Mouse (Mus musculus): Measurements from ENCODE around the gene Hmgcl. TPM values are rescaled to one million over a fixed set of nuclear protein-coding genes. Genes with fewer than 3 reads are reported as not detected.
A peak's percentile ranks its signal among the peaks of the same experiment; 100 is the strongest.

Hmgcl gene
- polyA plus RNA-seq, 1 experiment from 2014 or later: 76.3 TPM

DNA sequence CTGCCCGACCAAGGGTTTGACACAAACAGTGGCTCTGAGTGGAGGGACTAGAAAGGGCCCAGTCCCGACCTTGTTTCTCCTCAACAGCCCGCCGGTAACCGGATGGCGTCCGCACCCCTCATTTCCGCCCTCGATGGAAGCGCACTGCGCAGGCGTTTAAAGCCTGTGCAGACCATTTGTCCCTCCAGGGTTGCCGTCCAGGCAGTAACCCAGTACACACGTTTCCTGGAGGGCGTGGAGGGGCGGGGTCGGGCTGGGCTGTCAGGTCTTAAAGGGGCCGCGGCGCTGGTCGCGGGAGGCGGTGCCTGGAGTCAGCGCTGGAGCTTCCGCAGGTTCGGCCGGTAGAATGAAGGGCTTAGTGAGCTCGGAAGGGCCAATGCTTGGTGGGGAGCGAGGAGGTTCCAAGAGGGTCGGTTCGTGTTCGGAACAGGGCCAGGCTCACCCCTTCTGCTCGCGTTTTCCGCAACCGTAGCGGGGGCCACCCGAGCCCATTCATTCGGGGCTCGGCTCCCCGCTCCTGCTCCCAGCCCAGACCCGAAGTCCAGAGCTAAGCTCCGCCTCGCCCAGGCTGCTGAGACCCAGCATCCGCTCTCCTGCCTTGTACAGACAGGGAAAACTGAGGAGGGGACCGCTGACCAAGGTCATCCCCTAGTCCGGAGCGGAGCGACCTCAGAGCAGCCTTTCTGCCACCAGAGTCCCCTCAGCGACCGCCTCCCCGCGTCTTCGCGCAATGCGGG, 17.4 kb downstream of the Hmgcl start, which contains the start of gene Gale:
TSS of gene Gale (plus strand) at position 271 of the 737 bp plus-strand sequence.
- Histone ChIP-seq H3K27me3 (no peaks in the 10 kb centered on the region), H3K4me1 (peaks cover 12% of the 10 kb centered on the region), H3K9me3 (no peaks in the 10 kb centered on the region), H3K4me2 (replicated peaks) (peak within 1 kb of the TSS; percentile 77), H3K27ac (peak within 1 kb of the TSS; percentile 88), H3K4me3 (peak within 1 kb of the TSS; percentile 57), H3K36me3 (peaks cover 52% of the 10 kb centered on the region), H3K9ac (peak within 1 kb of the TSS; percentile 77)
- peak; percentile 91 for ATAC-seq (ENCODE audit: insufficient number of reproducible peaks, insufficient read depth, low FRiP score, low TSS enrichment)
- WGBS: under 1% methylated on average over 56 of the region's 56 CpGs

DNA sequence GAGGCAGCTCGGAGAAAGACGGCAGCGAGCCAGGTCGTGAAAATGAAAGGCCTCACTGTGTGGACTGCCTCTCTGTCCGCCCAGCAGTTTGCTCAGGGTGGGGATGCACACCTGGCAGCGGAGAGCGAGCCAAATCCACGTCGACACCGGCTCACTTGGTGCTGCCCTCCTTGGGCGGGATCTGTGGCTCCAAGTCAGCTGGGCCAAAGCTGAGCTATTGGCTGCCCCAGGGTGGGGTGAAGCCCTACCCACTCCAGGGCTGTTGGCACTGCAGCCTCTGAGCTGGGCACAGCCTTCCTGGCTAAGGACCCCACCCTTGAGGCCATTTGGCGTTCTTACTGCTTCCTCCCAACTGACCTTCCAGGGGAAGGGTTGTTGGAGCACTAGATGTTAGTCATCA, 18.2 kb downstream of the Hmgcl start:
- peak overlapping the region; percentile 77 for H3K4me2 ChIP-seq (replicated peaks)
- H3K4me3 ChIP-seq: peak overlapping the region; percentile 57
- peaks cover 12% of the 10 kb centered on the region for H3K4me1 ChIP-seq
- no peak overlapping the region for H3K27ac ChIP-seq
- WGBS: 4% methylated on average over 12 of the region's 12 CpGs
- peaks cover 54% of the 10 kb centered on the region for H3K36me3 ChIP-seq
- no peaks in the 10 kb centered on the region for H3K27me3 ChIP-seq
- no peaks in the 10 kb centered on the region for H3K9me3 ChIP-seq
- ATAC-seq (ENCODE audit: insufficient number of reproducible peaks, insufficient read depth, low FRiP score, low TSS enrichment): no peak
- peak overlapping the region; percentile 77 for H3K9ac ChIP-seq

DNA sequence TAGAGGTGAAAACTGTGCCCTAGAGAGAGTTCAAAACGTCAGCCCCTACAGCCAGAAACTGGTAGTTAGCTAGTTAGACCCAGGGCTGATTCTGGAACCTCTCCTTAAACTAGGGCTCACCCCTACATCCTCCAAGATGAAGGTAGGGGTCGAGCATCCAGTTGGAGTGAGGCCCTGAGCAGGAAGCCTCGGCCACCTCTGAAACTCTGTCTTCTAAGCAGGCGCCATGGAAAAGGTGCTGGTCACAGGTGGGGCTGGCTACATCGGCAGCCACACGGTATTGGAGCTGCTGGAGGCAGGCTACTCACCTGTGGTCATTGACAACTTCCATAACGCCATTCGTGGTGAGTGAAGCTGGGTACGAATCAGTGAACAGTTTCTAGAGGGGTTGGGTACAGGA, 18.9 kb downstream of the Hmgcl start:
- 0 out of 2 replicates have a peak overlapping the region, but pooled peaks have one; percentile 57 for H3K4me3 ChIP-seq
- 0 out of 2 replicates have a peak overlapping the region, but pooled peaks have one; percentile 77 for H3K4me2 ChIP-seq (replicated peaks)
- H3K27ac ChIP-seq: no peak overlapping the region
- WGBS: 85% methylated on average over 9 of the region's 9 CpGs
- H3K4me1 ChIP-seq: peaks cover 12% of the 10 kb centered on the region
- no peak overlapping the region for H3K9ac ChIP-seq
- H3K9me3 ChIP-seq: no peaks in the 10 kb centered on the region
- H3K36me3 ChIP-seq: peaks cover 55% of the 10 kb centered on the region
- no peaks in the 10 kb centered on the region for H3K27me3 ChIP-seq
- no peak for ATAC-seq (ENCODE audit: insufficient number of reproducible peaks, insufficient read depth, low FRiP score, low TSS enrichment)

- H3K27ac ChIP-seq: no peak overlapping the region
- H3K4me2 ChIP-seq (replicated peaks): no peak overlapping the region
- 91% methylated on average over 16 of the region's 16 CpGs for WGBS
- H3K9me3 ChIP-seq: no peaks in the 10 kb centered on the region
- no peaks in the 10 kb centered on the region for H3K27me3 ChIP-seq
- H3K4me1 ChIP-seq: peaks cover 16% of the 10 kb centered on the region
- H3K9ac ChIP-seq: no peak overlapping the region
- H3K4me3 ChIP-seq: no peak overlapping the region
- H3K36me3 ChIP-seq: peaks cover 56% of the 10 kb centered on the region
- ATAC-seq (ENCODE audit: insufficient number of reproducible peaks, insufficient read depth, low FRiP score, low TSS enrichment): no peak
Measured at GRCm38 (mm10) chr4:135966283-135966682, 20.0 kb downstream of the Hmgcl start.

DNA sequence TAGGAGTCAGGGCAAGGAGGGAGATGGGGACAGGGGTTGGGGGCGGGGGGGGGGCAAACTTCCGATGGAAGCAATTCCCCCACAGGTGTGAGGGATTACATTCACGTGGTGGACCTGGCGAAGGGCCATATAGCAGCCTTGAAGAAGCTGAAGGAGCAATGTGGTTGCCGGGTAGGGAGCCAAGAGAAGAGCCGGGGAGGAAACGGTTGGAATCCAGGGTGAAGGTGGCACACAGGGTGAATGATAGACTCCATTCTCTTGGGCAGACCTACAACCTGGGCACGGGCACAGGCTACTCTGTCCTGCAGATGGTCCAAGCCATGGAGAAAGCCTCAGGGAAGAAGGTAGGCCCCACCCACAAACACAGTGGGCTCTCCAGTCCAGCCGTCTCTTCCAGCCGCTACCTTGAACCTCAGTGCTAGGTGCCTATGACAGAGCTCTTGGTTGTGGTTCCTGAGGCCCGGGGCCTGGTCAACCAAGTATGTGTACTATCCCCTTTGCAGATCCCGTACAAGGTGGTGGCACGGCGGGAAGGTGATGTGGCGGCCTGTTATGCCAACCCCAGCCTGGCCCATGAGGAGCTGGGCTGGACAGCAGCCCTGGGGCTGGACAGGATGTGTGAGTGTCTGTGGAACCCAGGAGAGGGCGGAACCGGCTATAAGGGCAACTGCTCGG, 21.0 kb downstream of the Hmgcl start:
- 86% methylated on average over 18 of the region's 18 CpGs for WGBS
- Histone ChIP-seq H3K9ac (no peak overlapping the region), H3K4me3 (no peak overlapping the region), H3K27ac (no peak overlapping the region), H3K4me1 (peaks cover 22% of the 10 kb centered on the region), H3K9me3 (no peaks in the 10 kb centered on the region), H3K27me3 (no peaks in the 10 kb centered on the region), H3K36me3 (peaks cover 50% of the 10 kb centered on the region), H3K4me2 (replicated peaks) (no peak overlapping the region)
- no peak for ATAC-seq (ENCODE audit: insufficient number of reproducible peaks, insufficient read depth, low FRiP score, low TSS enrichment)

- WGBS: 60% methylated on average over 19 of the region's 19 CpGs
- Histone ChIP-seq H3K4me3 (no peak overlapping the region), H3K27ac (no peak overlapping the region), H3K9me3 (no peaks in the 10 kb centered on the region), H3K4me2 (replicated peaks) (no peak overlapping the region), H3K9ac (no peak overlapping the region), H3K4me1 (peaks cover 22% of the 10 kb centered on the region), H3K27me3 (no peaks in the 10 kb centered on the region), H3K36me3 (peaks cover 50% of the 10 kb centered on the region)
- ATAC-seq (ENCODE audit: insufficient number of reproducible peaks, insufficient read depth, low FRiP score, low TSS enrichment): no peak
Measured at GRCm38 (mm10) chr4:135968271-135968869, 22.1 kb downstream of the Hmgcl start.

DNA sequence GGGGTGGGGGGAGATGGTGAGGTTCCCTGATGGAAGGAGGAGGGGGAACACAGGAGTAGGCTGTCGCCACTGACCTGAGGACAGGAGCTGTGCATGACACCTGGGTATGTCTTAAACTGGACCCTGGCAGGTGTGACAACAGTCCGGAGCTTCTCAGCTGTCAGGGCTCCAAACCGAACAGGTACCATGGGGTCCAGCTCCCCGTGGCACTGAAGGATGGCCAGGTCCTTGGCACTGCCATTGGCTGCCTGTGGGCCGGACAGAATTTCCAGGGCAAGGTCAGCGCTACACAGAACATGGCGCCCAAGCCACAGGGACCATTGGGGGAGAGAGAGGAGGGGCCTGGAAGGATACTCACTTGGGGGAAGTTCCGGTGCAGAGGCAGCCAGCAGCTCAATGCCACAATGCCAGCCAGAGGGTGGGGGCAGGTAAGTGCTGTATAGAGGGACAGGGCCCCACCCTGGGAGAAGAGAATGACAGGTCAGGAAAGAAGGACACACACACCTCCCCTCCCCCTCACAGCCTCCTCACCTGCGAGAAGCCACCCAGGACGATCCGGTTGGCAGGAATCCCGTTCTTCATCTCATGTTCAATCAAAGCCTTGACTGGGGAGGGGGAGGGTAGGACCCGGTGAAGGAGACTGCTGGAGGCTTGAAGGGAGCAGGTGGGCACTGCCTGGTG, 23.0 kb downstream of the Hmgcl start:
- Histone ChIP-seq H3K36me3 (peaks cover 53% of the 10 kb centered on the region), H3K27me3 (no peaks in the 10 kb centered on the region), H3K4me1 (peaks cover 20% of the 10 kb centered on the region), H3K4me2 (replicated peaks) (no peak overlapping the region), H3K9me3 (no peaks in the 10 kb centered on the region), H3K9ac (no peak overlapping the region), H3K4me3 (no peak overlapping the region), H3K27ac (no peak overlapping the region)
- no peak for ATAC-seq (ENCODE audit: insufficient number of reproducible peaks, insufficient read depth, low FRiP score, low TSS enrichment)
- 85% methylated on average over 13 of the region's 13 CpGs for WGBS

DNA sequence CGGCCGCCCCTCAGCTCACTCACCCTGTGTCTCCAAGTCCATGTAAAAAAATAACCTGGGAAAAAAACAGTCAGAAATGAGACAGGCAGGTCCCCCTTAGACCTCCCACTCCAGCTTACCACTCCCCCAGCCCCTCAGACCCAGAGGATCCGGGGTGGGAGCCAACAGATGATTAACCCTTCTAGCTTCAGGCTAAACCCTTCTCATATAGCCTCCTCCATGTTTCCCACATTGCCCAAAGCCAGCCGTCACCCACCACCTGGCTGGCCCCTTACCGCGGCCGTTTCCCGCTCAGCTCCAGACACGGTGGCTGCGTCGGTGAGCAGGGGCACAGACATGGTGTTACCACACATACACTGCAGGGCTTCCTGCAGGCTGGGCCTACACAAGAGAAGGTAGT, 24.3 kb downstream of the Hmgcl start:
- no peak overlapping the region for H3K4me2 ChIP-seq (replicated peaks)
- H3K36me3 ChIP-seq: peaks cover 67% of the 10 kb centered on the region
- H3K9me3 ChIP-seq: no peaks in the 10 kb centered on the region
- H3K27me3 ChIP-seq: no peaks in the 10 kb centered on the region
- no peak overlapping the region for H3K27ac ChIP-seq
- ATAC-seq (ENCODE audit: insufficient number of reproducible peaks, insufficient read depth, low FRiP score, low TSS enrichment): no peak
- 85% methylated on average over 11 of the region's 11 CpGs for WGBS
- no peak overlapping the region for H3K4me3 ChIP-seq
- no peak overlapping the region for H3K9ac ChIP-seq
- H3K4me1 ChIP-seq: peaks cover 10% of the 10 kb centered on the region

- under 1% methylated on average over 35 of the region's 35 CpGs for WGBS
- Histone ChIP-seq H3K4me3 (peak overlapping the region; percentile 97), H3K27ac (peak overlapping the region; percentile 63), H3K9me3 (no peaks in the 10 kb centered on the region), H3K27me3 (no peaks in the 10 kb centered on the region), H3K9ac (peak overlapping the region; percentile 94), H3K4me2 (replicated peaks) (peak overlapping the region; percentile 89), H3K36me3 (peaks cover 68% of the 10 kb centered on the region), H3K4me1 (peaks cover 10% of the 10 kb centered on the region)
- ATAC-seq (ENCODE audit: insufficient number of reproducible peaks, insufficient read depth, low FRiP score, low TSS enrichment): 0 out of 2 replicates have a peak, but pooled peaks have one; percentile 6
Measured at GRCm38 (mm10) chr4:135971805-135972555, 25.7 kb downstream of the Hmgcl start.

DNA sequence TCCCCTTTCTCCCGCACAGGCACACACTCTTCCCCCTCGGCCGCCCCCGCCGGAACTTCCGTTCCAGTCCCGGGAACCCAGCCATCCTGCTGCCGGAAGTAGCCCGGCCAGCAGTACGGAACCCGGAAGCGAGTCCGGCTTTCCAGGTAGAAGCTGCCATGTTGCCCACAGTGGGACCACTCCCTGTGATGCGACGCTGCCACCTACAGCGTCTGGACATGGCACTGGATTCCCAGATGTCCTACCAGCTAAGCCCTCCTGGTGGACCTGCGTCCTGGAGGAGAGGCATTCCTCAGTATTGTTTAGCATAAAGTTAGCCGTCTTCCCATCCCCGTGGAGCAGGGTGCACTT, 26.3 kb downstream of the Hmgcl start, which contains the start of gene Lypla2:
TSS of gene Lypla2 (minus strand) at position 71 of the 351 bp plus-strand sequence.
- peaks cover 66% of the 10 kb centered on the region for H3K36me3 ChIP-seq
- H3K27ac ChIP-seq: peak within 1 kb of the TSS; percentile 63

More for the DNA sequence above, 26.3 kb downstream of the Hmgcl start, which contains the start of gene Lypla2:
- no peaks in the 10 kb centered on the region for H3K27me3 ChIP-seq
- whole genome bisulfite sequencing: 2% methylated on average over 19 of the region's 19 CpGs
- H3K4me1 ChIP-seq: peaks cover 10% of the 10 kb centered on the region
- H3K9me3 ChIP-seq: no peaks in the 10 kb centered on the region
- ATAC-seq (ENCODE audit: insufficient number of reproducible peaks, insufficient read depth, low FRiP score, low TSS enrichment): peak; percentile 64; the same call in 1 of the 2 replicates
- peak within 1 kb of the TSS; percentile 94 for H3K9ac ChIP-seq
- peak within 1 kb of the TSS; percentile 89 for H3K4me2 ChIP-seq (replicated peaks)
- H3K4me3 ChIP-seq: peak within 1 kb of the TSS; percentile 97

Measured in embryonic facial prominence, embryonic 12.5 days (tissue).